Mouse (Mus musculus): ENCODE data around the gene Gm20662.
A peak's percentile ranks its signal among the peaks of the same experiment; 100 is the strongest.
"Not testable (repeated sequence)": the region's sequence is repeated elsewhere in the genome, so short reads cannot be mapped to it uniquely, and the experiment has no call there.

The Gm20662 gene

GRCm38 (mm10) chr9:108003531-108003890 is 7.4 kb downstream of the Gm20662 start:
- DNase-seq (ENCODE audit: extremely low read depth, low read depth): no peak

- DNase-seq (ENCODE audit: extremely low read depth, low read depth): no peak
Observed at GRCm38 (mm10) chr9:108008041-108008440, 11.9 kb downstream of the Gm20662 start.

- DNase-seq (ENCODE audit: extremely low read depth, low read depth): no peak
Observed at GRCm38 (mm10) chr9:108010385-108010784, 14.2 kb downstream of the Gm20662 start.

- DNase-seq (ENCODE audit: extremely low read depth, low read depth): not testable (repeated sequence)
Observed at GRCm38 (mm10) chr9:108013577-108013976, 17.4 kb downstream of the Gm20662 start.

GRCm38 (mm10) chr9:108017127-108017526 is 21.0 kb downstream of the Gm20662 start:
- DNase-seq (ENCODE audit: extremely low read depth, low read depth): no peak

GRCm38 (mm10) chr9:108020741-108021140 is 24.6 kb downstream of the Gm20662 start:
- no peak for DNase-seq (ENCODE audit: extremely low read depth, low read depth)

- no peak for DNase-seq (ENCODE audit: extremely low read depth, low read depth)
Observed at GRCm38 (mm10) chr9:108023216-108023615, 27.1 kb downstream of the Gm20662 start.

- DNase-seq (ENCODE audit: extremely low read depth, low read depth): no peak
Observed at GRCm38 (mm10) chr9:108026584-108026983, 30.4 kb downstream of the Gm20662 start.

- DNase-seq (ENCODE audit: extremely low read depth, low read depth): no peak
Observed at GRCm38 (mm10) chr9:108027867-108028266, 31.7 kb downstream of the Gm20662 start.

- no peak for DNase-seq (ENCODE audit: extremely low read depth, low read depth)
Observed at GRCm38 (mm10) chr9:108032126-108032525, 36.0 kb downstream of the Gm20662 start.

GRCm38 (mm10) chr9:108035331-108036156 is 39.4 kb downstream of the Gm20662 start:
- peak; percentile 31 for DNase-seq (ENCODE audit: extremely low read depth, low read depth)

GRCm38 (mm10) chr9:108044751-108045492 is 48.8 kb downstream of the Gm20662 start:
- DNase-seq (ENCODE audit: extremely low read depth, low read depth): no peak

- no peak for DNase-seq (ENCODE audit: extremely low read depth, low read depth)
Observed at GRCm38 (mm10) chr9:108046582-108046981, 50.4 kb downstream of the Gm20662 start.

- peak; percentile 30 for DNase-seq (ENCODE audit: extremely low read depth, low read depth)
Observed at GRCm38 (mm10) chr9:108047601-108048565, 51.7 kb downstream of the Gm20662 start.

- peak; percentile 23 for DNase-seq (ENCODE audit: extremely low read depth, low read depth)
Observed at GRCm38 (mm10) chr9:108048566-108048955, 52.4 kb downstream of the Gm20662 start.

GRCm38 (mm10) chr9:108049016-108049455 is 52.9 kb downstream of the Gm20662 start, which contains the start of gene Gmppb:
Gmppb (plus strand) TSS chr9:108049242.
- peak; percentile 96 for DNase-seq (ENCODE audit: extremely low read depth, low read depth)

GRCm38 (mm10) chr9:108049561-108050251 is 53.6 kb downstream of the Gm20662 start:
- peak; percentile 19 for DNase-seq (ENCODE audit: extremely low read depth, low read depth)

GRCm38 (mm10) chr9:108051184-108051930 is 55.2 kb downstream of the Gm20662 start:
- no peak for DNase-seq (ENCODE audit: extremely low read depth, low read depth)

- no peak for DNase-seq (ENCODE audit: extremely low read depth, low read depth)
Observed at GRCm38 (mm10) chr9:108051931-108052220, 55.7 kb downstream of the Gm20662 start.

- no peak for DNase-seq (ENCODE audit: extremely low read depth, low read depth)
Observed at GRCm38 (mm10) chr9:108052411-108052810, 56.3 kb downstream of the Gm20662 start.

Measured in MEL-GATA-1-ER (cell line).